ENCODE assay signal across 9 mouse cellular contexts in the genomic region with DNA sequence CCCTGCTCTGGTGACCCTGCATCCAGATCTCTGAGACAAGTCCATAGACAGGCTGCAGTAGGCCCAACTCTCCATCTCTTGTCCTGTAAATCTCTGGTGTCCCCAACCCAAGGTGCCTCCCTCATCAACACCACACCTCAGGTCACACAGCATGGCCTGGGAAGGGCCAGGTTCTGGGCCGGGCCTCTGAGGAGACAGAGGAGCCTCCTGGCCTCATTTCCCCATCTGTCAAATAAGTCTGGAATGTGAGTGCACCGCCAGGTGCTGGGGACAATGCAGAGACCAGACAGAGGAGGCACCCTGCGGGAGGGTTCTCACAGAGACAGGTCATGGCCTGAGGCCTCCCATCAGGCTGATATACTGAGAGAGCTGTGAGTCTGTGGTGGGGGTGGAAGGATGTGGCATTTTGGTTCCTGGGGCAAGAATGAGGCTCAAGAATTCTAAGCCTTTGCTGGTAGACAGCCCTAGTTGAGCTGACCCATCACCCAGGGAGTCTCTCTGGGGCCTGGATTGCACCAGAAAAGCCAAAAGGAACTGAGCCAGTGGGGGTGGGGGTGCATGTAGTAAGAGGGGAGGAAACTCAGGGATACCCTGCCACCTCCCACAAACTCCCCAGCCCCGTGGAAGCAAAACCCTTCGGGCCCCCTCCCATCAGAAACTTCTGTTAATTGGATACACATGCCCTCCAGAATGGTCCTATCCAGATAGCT. TPM values are rescaled to one million over a fixed set of nuclear protein-coding genes. Genes with fewer than 3 reads are reported as not detected.
DNase-seq lines count a peak whose midpoint lies in the region; ATAC-seq lines count a peak whose summit lies in the region.
"Had no signal": no experiment of that assay in that cellular context is flagged by ENCODE, and none has a peak within 500 bp of the region (broad histone marks: within the 10 kb centered on the region; RNA-seq: fewer than 3 reads in every experiment).

No protein-coding gene starts in this region.

- H3K9me3 ChIP-seq in kidney, embryonic 14.5 days (ENCODE audit: control insufficient read depth, low read length): no peaks in the 10 kb centered on the region
- no peaks in the 10 kb centered on the region for H3K9me3 ChIP-seq in hindbrain, embryonic 14.5 days (ENCODE audit: control insufficient read depth, low read length)
- no peaks in the 10 kb centered on the region for H3K9me3 ChIP-seq in neural tube, embryonic 11.5 days (ENCODE audit: control insufficient read depth, low read length)

- peak overlapping the region; percentile 83 for H3K4me2 ChIP-seq in kidney, embryonic 14.5 days (replicated peaks; ENCODE audit: low read depth, low read length)
- H3K4me2 ChIP-seq in hindbrain, embryonic 14.5 days (replicated peaks): peak overlapping the region; percentile 75
- H3K4me2 ChIP-seq in neural tube, embryonic 11.5 days (ENCODE audit: low read depth): peak overlapping the region; percentile 81

- H3K9ac ChIP-seq in kidney, embryonic 14.5 days (ENCODE audit: low read depth, low read length): peak overlapping the region; percentile 65; the same call in 1 of the 2 replicates
- peak overlapping the region; percentile 61 for H3K9ac ChIP-seq in hindbrain, embryonic 14.5 days
- peak overlapping the region; percentile 60 for H3K9ac ChIP-seq in neural tube, embryonic 11.5 days (ENCODE audit: low read length)

- H3K27me3 ChIP-seq in kidney, embryonic 14.5 days (ENCODE audit: control insufficient read depth, insufficient read depth, low read length): no peaks in the 10 kb centered on the region
- no peaks in the 10 kb centered on the region for H3K27me3 ChIP-seq in hindbrain, embryonic 14.5 days (ENCODE audit: control insufficient read depth, insufficient read depth, low read length)
- H3K27me3 ChIP-seq in neural tube, embryonic 11.5 days (ENCODE audit: control insufficient read depth, insufficient read depth, low read length): no peaks in the 10 kb centered on the region

- no peaks in the 10 kb centered on the region for H3K36me3 ChIP-seq in kidney, embryonic 14.5 days (ENCODE audit: control insufficient read depth, insufficient read depth, low read length)
- H3K36me3 ChIP-seq in hindbrain, embryonic 14.5 days (replicated peaks; ENCODE audit: control insufficient read depth, insufficient read depth): no peaks in the 10 kb centered on the region
- H3K36me3 ChIP-seq in neural tube, embryonic 11.5 days (ENCODE audit: control insufficient read depth, insufficient read depth, low read length): no peaks in the 10 kb centered on the region

- no peak for DNase-seq in kidney, postnatal 14 days
- peak; percentile 58 for DNase-seq in embryo, embryonic 9.5 days (ENCODE audit: extremely low spot score)
- DNase-seq in hindbrain, embryonic 14.5 days (ENCODE audit: low spot score): no peak
- peak; percentile 51 for DNase-seq in neural tube, embryonic 11.5 days (ENCODE audit: low spot score)
- DNase-seq in right cerebral cortex, postnatal 10 days (ENCODE audit: low spot score in 2 of 2): no peak
- no peak for DNase-seq in layer of hippocampus, adult 11-12 months (ENCODE audit: low spot score)
- no peak for DNase-seq in left cerebral cortex, postnatal 25 days (ENCODE audit: low spot score in 2 of 2)
- DNase-seq: thymus, adult 18-20 months had no signal

- H3K27ac ChIP-seq in kidney, embryonic 14.5 days (ENCODE audit: low read depth, low read length): no peak overlapping the region
- H3K27ac ChIP-seq in hindbrain, embryonic 14.5 days: no peak overlapping the region
- no peak overlapping the region; the same call in 1 of the 2 replicates for H3K27ac ChIP-seq in neural tube, embryonic 11.5 days (ENCODE audit: low read depth, low read length)

- H3K4me1 ChIP-seq in kidney, embryonic 14.5 days (ENCODE audit: control insufficient read depth, insufficient read depth, low read length): peaks cover 31% of the 10 kb centered on the region
- H3K4me1 ChIP-seq in hindbrain, embryonic 14.5 days (replicated peaks; ENCODE audit: control insufficient read depth, insufficient read depth, low read length): peaks cover 32% of the 10 kb centered on the region
- peaks cover 34% of the 10 kb centered on the region for H3K4me1 ChIP-seq in neural tube, embryonic 11.5 days (ENCODE audit: control insufficient read depth, insufficient read depth, low read length)

- 0 out of 2 replicates have a peak, but pooled peaks have one; percentile 22 for ATAC-seq in kidney, embryonic 14.5 days (ENCODE audit: low FRiP score, low TSS enrichment)
- ATAC-seq in hindbrain, embryonic 14.5 days (ENCODE audit: low FRiP score): no peak
- ATAC-seq in neural tube, embryonic 11.5 days (ENCODE audit: insufficient read depth, low FRiP score, low TSS enrichment): 0 out of 2 replicates have a peak, but pooled peaks have one; percentile 24

- H3K4me3 ChIP-seq in kidney, embryonic 14.5 days (ENCODE audit: low read length): peak overlapping the region; percentile 43; the same call in 1 of the 2 replicates
- no peak overlapping the region for H3K4me3 ChIP-seq in hindbrain, embryonic 14.5 days (replicated peaks; ENCODE audit: low read length)
- no peak overlapping the region for H3K4me3 ChIP-seq in neural tube, embryonic 11.5 days (ENCODE audit: low read depth, low read length)

- intact Hi-C loops in left cerebral cortex, postnatal 25 days (cut with DNase I): no loop called here

- WGBS in kidney, embryonic 14.5 days: 27% methylated on average over 5 of the region's 5 CpGs
- WGBS in hindbrain, embryonic 14.5 days: 25% methylated on average over 5 of the region's 5 CpGs
- 24% methylated on average over 5 of the region's 5 CpGs for WGBS in neural tube, embryonic 11.5 days

RNA-seq across cellular contexts. Expression of a gene that starts 15.0 kb away (rescaled TPM):
- polyA plus RNA-seq in kidney, embryonic 14.5 days (2014; fragmentation: Nextera tagmentation; extraction: Ambion mirVana): 15.3 and 18.8 TPM in 2 replicates
- polyA plus RNA-seq in hindbrain, embryonic 14.5 days (2014; fragmentation: Nextera tagmentation; extraction: Ambion mirVana): 42.3 and 45.6 TPM in 2 replicates
- 40.6 and 40.7 TPM in 2 replicates for polyA plus RNA-seq in neural tube, embryonic 11.5 days (2014; fragmentation: Nextera tagmentation; extraction: Ambion mirVana)
- 10 to 100 TPM; 25.3 TPM for total RNA-seq in left cerebral cortex, postnatal 25 days (2021)

Comparison
In these comparisons a context has a peak if more than half of its experiments do, and no peak if none do; other contexts are left out.
1. DNase-seq: peak in embryo, embryonic 9.5 days (single experiment) and neural tube, embryonic 11.5 days (single experiment); none in kidney, postnatal 14 days (single experiment), hindbrain, embryonic 14.5 days (single experiment), right cerebral cortex, postnatal 10 days (0 of 2), layer of hippocampus, adult 11-12 months (single experiment) and left cerebral cortex, postnatal 25 days (0 of 2).
2. Peak in every context shown above with its lines, with median percentiles within 50 percentile points of each other: H3K4me2 ChIP-seq and H3K9ac ChIP-seq.